Mouse (Mus musculus) kidney, postnatal 14 days (tissue): ENCODE measurements at regions not wholly inside any gene's neighbourhood (a gene's known extent, or its start where the extent isn't known, plus 50 kb on each side); places are given as distances from the start of the nearest gene placed in this dataset.

Source experiments
- DNase-seq: peaks from one replicate; pipeline ENCODE4 v3.0.0; 2022; ENCODE audit warnings: mixed read lengths

DNA sequence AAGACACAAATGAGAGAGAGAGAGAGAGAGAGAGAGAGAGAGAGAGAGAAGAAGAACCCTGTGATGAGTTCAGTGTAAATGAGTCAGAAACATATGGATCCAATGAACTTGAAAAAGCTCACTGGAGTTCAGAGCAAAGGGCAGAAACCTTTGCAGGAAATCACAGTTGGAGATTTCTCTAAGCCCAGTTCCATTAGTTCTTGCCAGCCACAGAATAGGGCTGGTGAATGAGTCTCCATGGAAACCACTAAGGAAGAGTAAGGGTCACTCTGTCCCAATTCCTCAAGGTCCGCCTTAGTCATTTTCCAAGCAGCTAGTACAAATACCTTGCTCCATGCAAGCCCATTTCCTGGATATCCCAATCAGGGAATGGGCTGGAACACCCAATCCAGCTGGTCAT, 93.2 kb downstream of the Snx19 start:
- no peak for DNase-seq

DNA sequence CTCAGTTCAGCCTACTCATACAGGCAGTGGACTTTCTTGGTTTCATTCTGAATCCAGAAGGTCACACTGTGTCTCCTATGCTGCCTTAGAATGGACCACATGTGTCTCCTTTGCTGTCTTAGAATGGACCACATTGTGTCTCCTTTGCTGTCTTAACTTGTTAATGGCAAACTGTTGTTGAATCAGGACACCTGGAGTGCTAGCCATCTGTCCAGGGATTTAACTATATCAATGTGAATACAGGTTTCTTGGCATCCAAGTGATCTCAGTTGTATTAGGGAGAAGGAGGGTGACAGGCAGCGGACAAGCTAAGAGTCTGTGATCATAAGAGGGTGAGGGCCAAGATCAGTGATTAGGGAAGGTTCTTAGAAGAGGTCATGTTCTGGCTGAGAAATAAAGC, 92.3 kb downstream of the Snx19 start:
- DNase-seq, result no peak
